In the genomic region with DNA sequence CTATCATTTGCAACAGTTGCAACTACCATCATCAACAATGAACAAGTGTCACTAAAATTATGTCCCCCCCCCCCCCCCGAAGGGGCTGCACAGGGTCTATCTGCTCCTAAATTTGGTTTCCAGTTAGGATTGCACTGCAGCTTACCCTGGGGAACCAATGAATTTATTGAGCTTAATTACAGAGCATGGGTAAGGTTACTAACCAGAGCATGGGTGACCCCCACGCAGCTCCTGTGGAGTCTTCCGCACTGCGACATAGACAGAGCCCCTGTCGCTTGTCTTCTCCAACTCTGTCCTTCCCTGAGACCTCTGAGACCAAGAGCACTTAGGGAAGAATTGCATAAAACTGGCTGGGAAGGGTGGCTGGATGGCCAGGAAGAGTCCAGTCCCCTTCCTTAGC, we compare ENCODE assay signal across 13 mouse cellular contexts.
"Had no signal": no experiment of that assay in that cellular context is flagged by ENCODE, and none has a peak within 500 bp of the region (broad histone marks: within the 10 kb centered on the region; RNA-seq: fewer than 3 reads in every experiment).

No protein-coding gene starts in this region.

- H3K27me3 ChIP-seq: liver, embryonic 15.5 days; neural tube, embryonic 13.5 days; stomach, embryonic 15.5 days had no signal

- H3K9ac ChIP-seq: liver, embryonic 15.5 days; neural tube, embryonic 13.5 days; stomach, embryonic 15.5 days had no signal

- H3K4me2 ChIP-seq: liver, embryonic 11.5 days; liver, embryonic 15.5 days; neural tube, embryonic 13.5 days; stomach, embryonic 15.5 days had no signal

- H3K4me1 ChIP-seq: limb, embryonic 10.5 days; liver, embryonic 15.5 days; neural tube, embryonic 13.5 days; stomach, embryonic 15.5 days had no signal

- DNase-seq: kidney, adult 9 months; lung, adult 2 months; lung, postnatal 10 days; lung, postnatal 4 days; thymus, adult 2 months; thymus, postnatal 25 days had no signal

- H3K27ac ChIP-seq: left cerebral cortex, adult 2 months; limb, embryonic 10.5 days; liver, embryonic 15.5 days; neural tube, embryonic 13.5 days; stomach, embryonic 15.5 days had no signal

- H3K9me3 ChIP-seq: limb, embryonic 10.5 days; liver, embryonic 15.5 days; neural tube, embryonic 13.5 days; stomach, embryonic 15.5 days had no signal

- ATAC-seq: intestine, postnatal 0 days had no signal

- H3K36me3 ChIP-seq: limb, embryonic 10.5 days; liver, embryonic 15.5 days; neural tube, embryonic 13.5 days; stomach, embryonic 15.5 days had no signal

- H3K4me3 ChIP-seq: left cerebral cortex, adult 2 months; limb, embryonic 10.5 days; liver, embryonic 15.5 days; neural tube, embryonic 13.5 days; stomach, embryonic 15.5 days had no signal
